Mouse (Mus musculus) small intestine, adult 2 months (tissue): ENCODE data around the gene Pxdn.

ENCODE experiments used
- CTCF ChIP-seq: fragments of 200-500 bp; IDR thresholded peaks from 2 replicates; pipeline ENCODE4 v1.5.1; 2012; ENCODE audit warnings: low read depth, mild to moderate bottlenecking, control low read depth, inconsistent platforms, low read length, moderate library complexity, mixed read lengths; ENCODE audit not compliant: insufficient replicate concordance, insufficient read length; ENCODE audit errors: extremely low read depth
- POLR2A ChIP-seq: fragments of 200-500 bp; IDR thresholded peaks from 2 replicates; pipeline ENCODE4 v1.6.1; 2012; ENCODE audit warnings: low read depth, mild to moderate bottlenecking, control low read depth, inconsistent platforms, low read length, moderate library complexity

- TF ChIP-seq CTCF (no peak), POLR2A (no peak)
Observed at GRCm38 (mm10) chr12:29939261-29939671, 1.9 kb downstream of the Pxdn start.
